Mouse (Mus musculus) cerebellum, adult 11-12 months (tissue): ENCODE measurements at regions not wholly inside any gene's neighbourhood (a gene's known extent, or its start where the extent isn't known, plus 50 kb on each side); places are given as distances from the start of the nearest gene placed in this dataset.

Experiments used
- DNase-seq: peaks from one replicate; pipeline ENCODE4 v3.0.0; 2022

DNA sequence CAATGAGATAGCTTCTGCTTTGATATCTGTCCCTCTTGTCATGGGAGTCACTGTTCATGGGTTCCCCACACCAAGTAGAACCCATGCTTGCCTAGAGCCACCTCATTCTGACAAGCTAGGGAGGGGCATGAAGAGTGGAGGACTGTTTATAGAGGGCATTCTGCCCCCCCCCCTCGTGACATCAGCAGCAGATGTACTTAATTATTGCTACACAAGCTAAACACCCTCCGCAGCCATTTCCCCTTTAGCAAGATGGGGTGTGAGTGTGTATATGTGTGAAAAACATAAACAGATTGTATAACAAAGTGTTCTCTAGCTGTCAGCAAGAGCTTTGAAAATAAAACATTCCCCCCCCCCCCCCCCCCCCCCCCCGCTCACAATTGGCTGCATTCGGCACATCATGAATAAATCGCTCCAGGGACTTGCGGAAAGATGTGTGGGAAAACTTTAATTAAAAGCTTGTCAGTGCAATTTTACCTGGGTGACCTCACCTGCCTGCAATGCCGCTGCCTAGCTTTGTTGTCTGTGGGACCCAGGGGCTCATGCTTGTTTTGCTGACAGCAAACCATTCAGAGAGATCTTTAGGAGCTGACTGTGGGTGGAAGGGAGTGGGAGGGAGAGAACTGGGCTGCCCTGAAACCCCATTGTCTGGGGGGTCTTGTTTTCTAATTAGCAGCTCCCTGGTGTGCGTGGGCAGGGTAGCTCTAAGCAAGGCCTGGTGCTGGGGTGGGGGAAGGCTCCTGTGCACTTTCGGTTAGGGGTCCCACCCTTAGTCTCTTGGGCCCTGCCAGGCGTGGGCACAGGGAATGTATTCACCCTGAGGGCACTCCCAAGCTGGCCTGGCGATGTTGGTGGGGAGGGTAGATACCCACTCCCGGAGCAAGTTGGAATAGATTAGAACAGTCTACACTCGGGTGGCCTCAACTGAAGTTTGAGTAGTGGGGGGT lies 63.4 kb downstream of the Irx2 start:
- DNase-seq = no peak

DNA sequence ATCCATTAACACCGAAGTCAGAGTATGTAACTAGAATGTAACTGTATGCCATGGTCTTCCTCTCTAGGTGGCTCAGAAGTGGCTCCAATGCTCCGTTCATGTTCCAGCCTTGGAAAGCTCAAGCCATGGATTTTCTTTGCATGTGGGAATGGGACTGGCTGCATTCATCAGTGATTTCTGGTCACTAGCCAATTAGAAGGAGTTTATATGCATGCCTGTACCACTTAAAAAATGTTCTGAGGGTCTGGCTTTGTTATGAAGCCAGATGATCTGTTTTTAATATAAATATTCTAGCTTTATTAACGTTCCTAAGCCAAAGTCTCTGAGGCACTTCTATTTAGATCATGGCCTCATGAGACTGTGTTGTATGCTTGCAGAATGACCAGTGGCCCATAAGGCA lies 78.8 kb downstream of the Irx2 start:
- no peak for DNase-seq

DNA sequence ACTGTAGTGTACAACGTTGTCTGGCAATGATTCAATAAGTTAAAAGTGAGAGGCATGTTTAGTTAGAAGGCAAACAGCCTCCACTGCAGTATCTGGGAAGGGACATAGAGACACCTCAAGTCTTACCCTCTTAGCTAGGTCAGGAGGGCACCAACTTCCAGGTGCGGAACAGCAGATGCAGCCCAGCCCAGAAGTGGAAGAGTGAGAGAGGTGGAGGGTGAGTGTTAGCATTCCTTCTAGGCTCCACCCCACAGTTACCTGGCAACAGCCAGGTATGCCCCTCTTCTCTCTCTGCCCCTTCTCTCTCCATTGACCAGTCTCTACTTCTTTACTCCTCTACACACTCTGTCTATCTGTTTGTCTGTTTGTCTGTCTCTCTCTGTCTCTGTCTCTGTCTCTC lies 80.1 kb downstream of the Irx2 start:
- no peak for DNase-seq

GRCm38 (mm10) chr13:72710051-72710450 lies 81.4 kb downstream of the Irx2 start:
- DNase-seq = no peak

GRCm38 (mm10) chr13:72711136-72711535 lies 82.5 kb downstream of the Irx2 start:
- DNase-seq = no peak

DNA sequence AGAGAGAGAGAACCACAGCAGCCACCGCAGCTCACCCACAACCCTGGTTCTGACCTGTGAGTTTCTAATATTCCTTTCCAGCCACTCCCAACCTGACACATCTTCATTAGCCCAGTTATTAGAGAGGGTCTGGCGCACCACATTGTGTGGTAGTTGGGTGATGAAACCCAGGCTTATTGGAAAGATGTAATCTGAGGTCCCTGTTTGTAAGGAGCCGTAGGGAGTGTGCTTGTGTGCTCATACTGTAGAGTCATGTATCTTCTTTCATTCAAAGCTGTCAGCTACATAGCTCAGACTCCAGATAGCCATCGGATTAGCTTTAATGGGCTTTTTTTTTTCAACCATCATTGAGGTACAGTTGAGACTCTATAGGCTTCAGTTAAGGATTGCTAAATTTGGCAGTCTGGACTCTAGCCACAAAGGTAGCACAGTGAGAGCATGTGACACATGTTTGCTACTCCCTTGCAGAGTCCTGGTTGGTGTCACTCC lies 83.3 kb downstream of the Irx2 start:
- no peak for DNase-seq

GRCm38 (mm10) chr13:72714793-72715192 lies 86.2 kb downstream of the Irx2 start:
- no peak for DNase-seq

DNA sequence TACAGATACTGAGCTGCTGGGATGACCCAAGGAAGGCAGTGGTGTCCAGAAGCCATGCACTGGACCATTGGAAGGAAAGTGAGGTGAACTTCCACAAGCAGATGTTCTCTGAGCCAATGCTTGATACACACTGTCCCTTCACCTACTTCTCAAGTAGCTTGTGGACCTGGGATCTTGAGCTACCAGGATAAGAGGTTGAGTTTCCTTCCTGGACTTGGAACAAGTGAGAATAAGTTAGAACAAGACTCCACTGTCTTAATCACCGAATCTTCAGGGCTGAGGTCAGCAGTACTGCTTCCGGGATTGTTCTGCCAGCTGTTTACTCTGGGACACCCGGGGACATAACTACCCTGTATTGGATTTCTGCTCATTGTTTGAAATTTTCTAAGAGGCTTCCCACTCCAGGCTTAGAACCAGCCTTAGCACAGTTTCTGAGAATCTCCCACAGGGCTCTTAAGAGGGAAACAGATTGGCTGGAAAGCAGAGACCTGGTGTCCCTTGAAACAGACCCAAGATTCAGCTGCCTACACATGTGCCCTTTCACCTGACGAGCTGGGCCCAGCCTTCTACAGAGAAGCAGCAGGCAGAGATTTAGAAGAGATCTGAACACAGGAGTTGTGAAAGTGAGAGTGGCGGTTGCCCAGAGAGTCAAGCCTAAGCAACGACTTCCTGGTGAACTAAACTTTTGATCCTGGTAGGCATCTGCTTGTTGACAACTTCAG lies 87.5 kb downstream of the Irx2 start:
- DNase-seq = no peak

GRCm38 (mm10) chr13:72727126-72727525 lies 98.5 kb downstream of the Irx2 start:
- no peak for DNase-seq

- peak; percentile 86 for DNase-seq
Measured at GRCm38 (mm10) chr13:72735916-72736315, 107.3 kb downstream of the Irx2 start.

DNA sequence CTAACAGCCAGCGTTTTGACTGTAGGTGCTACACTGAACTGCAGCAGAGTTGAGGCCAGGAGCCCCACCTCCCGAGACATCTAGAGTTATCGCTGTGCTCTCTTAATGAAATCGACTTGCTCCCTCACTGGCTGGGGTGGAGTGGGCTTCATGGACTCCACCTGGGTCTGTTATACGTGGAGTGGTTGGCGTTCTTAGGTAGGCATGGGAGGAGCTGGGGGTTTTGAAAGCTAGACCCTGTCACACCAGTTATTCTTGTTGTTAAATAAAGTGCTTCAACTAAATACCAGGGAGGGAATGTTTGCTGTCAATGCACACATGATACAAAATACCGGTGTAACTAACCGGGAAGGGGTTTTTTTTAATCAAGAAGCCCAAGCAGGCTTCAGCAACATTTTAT lies 108.4 kb downstream of the Irx2 start:
- no peak for DNase-seq

DNA sequence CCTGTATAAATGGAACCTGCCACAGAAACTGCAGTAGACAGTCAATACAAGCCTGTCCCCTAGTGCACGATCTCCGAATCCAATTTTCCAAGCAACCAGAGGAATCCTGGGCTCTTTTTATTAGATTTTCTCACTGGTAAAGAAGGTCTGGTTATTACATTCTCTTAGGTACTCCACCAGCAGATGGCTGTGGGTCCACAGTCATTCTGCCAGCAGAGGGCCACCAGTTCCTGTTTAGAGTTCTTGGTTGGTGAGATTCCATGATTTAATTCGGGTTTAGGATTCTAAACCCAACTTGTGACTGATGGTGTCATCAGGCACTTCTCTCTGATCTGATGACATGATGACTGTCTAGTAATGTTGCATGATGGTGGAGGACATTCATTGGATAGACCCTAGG lies 118.6 kb downstream of the Irx2 start:
- no peak for DNase-seq

DNA sequence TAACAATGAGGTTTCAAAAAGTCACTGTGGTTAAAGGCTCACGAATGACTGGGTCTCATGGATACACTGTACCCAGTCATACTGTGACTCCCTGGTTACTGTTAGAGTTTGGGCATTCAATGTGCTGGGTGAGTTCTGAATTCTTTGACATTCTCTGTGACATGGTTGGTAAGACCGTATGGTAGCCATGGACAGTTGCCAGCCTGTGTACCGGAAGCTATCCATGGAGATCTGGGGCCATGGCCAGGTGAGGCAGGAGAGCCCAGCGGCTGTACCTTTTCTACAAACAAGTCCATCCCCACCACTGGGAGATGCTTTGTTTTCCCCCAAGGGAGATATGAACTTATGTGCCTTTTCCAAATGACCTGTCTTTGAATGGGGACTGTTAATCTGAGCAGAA lies 126.4 kb downstream of the Irx2 start:
- DNase-seq = peak; percentile 79

DNA sequence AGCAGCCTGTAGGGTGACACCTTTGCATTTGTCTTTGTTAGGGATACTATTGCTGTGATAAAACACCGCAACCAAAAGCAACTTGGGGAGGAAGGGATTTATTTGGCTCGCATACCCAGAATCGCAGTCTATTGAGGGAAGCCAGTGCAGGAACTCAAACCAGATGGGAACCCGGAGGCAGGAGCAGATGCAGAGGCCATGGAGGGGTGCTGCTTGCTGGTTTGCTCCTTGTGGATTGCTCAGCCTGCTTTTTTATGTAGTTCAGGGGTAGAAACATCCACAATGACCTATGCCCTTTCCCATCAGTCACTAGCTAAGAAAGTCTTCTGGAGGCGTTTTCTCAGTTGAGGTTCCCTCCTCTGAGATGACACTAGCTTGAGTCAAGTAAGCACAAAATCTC lies 133.9 kb downstream of the Irx2 start:
- DNase-seq = no peak

DNA sequence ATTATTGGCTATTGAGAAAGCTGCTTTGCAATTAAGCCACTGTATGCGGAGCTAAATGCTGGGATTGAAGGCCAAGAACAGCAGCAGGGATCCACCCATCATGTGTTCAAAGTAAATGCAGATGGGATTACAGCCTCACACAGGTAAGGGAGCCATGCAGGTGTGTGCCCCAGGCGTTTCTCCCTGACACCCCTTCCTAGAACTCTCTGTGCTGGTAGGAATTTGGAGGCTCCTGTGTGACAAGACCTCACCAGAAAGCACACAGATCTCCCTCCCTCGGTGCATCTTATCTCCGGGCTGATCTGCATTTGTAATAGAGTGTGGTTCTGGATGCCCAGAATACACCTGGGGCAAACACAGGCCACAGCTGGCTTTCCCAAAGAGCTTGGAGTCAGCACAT lies 134.7 kb downstream of the Irx2 start:
- DNase-seq = no peak

- DNase-seq = no peak
Measured at GRCm38 (mm10) chr13:72767306-72767705, 138.7 kb downstream of the Irx2 start.

DNA sequence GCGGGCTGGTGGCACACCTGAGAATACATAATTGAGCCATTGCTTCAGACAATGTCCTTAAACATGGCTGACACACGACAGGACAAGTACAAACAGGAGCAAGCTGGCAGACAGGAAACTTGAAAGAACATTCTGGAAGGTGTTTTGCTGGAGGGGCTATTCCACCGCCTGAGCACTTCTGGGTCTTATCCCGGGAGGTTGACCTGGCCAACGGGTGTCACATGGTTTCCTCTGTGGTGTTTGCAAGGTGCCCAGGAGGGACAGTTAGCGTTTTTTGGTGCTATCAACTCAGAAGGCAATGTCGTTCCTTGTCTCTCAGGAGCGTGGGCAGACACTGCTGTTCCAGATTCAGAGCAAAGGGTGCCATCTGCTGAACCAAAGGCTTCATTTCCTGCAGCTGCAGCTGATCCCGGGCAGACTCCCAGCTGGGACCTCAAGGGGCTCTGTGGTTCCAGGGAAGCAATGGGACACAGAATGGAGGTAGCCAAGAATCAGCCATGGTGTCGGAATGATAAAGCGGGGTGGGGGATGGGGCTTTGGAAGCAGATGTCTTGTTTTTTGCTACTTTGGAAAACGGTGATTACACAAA lies 140.5 kb downstream of the Irx2 start:
- DNase-seq = no peak

- DNase-seq = peak; percentile 49
Measured at GRCm38 (mm10) chr13:72783026-72783726, 154.6 kb downstream of the Irx2 start.

- peak; percentile 32 for DNase-seq
Measured at GRCm38 (mm10) chr13:72783727-72784070, 155.1 kb downstream of the Irx2 start.

- no peak for DNase-seq
Measured at GRCm38 (mm10) chr13:72792695-72793094, 164.1 kb downstream of the Irx2 start.

- DNase-seq = no peak
Measured at GRCm38 (mm10) chr13:72800021-72800420, 171.4 kb downstream of the Irx2 start.

DNA sequence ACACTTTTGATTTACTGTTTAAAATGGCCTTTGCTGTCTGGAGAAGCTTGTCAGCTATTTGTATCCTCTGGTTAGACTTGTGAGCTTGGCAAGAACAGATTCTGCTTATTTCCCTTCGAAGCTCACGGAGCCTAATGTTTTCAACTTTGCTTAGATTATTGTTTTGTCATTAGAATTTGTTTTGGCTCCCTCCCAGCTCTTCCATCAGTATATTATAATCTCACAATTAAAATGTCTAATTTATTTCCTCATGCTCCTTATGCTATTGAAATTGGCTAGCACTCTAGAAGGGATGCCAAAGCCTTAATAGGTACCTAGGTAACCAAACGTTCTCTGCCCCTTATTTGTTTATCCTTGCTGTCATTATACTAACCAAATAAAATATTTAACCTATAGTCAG lies 171.9 kb downstream of the Irx2 start:
- no peak for DNase-seq

GRCm38 (mm10) chr13:72803374-72803773 lies 174.8 kb downstream of the Irx2 start:
- no peak for DNase-seq
